Mouse (Mus musculus): ENCODE measurements at regions not wholly inside any gene's neighbourhood (a gene's known extent, or its start where the extent isn't known, plus 50 kb on each side); places are given as distances from the start of the nearest gene placed in this dataset.
"Not testable (repeated sequence)": the region's sequence is repeated elsewhere in the genome, so short reads cannot be mapped to it uniquely, and the experiment has no call there.

- peak; percentile 10 for DNase-seq (ENCODE audit: low spot score)
Observed at GRCm38 (mm10) chr5:129256136-129256535, 159.6 kb downstream of the Adgrd1 start.

GRCm38 (mm10) chr5:129257206-129257605 is 160.7 kb downstream of the Adgrd1 start:
- DNase-seq (ENCODE audit: low spot score) = no peak

- DNase-seq (ENCODE audit: low spot score) = no peak
Observed at GRCm38 (mm10) chr5:129260689-129261088, 164.1 kb downstream of the Adgrd1 start.

- no peak for DNase-seq (ENCODE audit: low spot score)
Observed at GRCm38 (mm10) chr5:129263118-129263517, 166.6 kb downstream of the Adgrd1 start.

- no peak for DNase-seq (ENCODE audit: low spot score)
Observed at GRCm38 (mm10) chr5:129264363-129264762, 167.8 kb downstream of the Adgrd1 start.

- DNase-seq (ENCODE audit: low spot score) = no peak
Observed at GRCm38 (mm10) chr5:129268456-129268855, 171.9 kb downstream of the Adgrd1 start.

- no peak for DNase-seq (ENCODE audit: low spot score)
Observed at GRCm38 (mm10) chr5:129270051-129270472, 173.5 kb downstream of the Adgrd1 start.

GRCm38 (mm10) chr5:129281406-129281805 is 184.9 kb downstream of the Adgrd1 start:
- DNase-seq (ENCODE audit: low spot score) = no peak

GRCm38 (mm10) chr5:129282133-129282532 is 185.6 kb downstream of the Adgrd1 start:
- peak; percentile 16 for DNase-seq (ENCODE audit: low spot score)

- DNase-seq (ENCODE audit: low spot score) = no peak
Observed at GRCm38 (mm10) chr5:129282826-129283225, 186.3 kb downstream of the Adgrd1 start.

- DNase-seq (ENCODE audit: low spot score) = peak; percentile 72
Observed at GRCm38 (mm10) chr5:129287481-129287880, 190.9 kb downstream of the Adgrd1 start.

- DNase-seq (ENCODE audit: low spot score) = not testable (repeated sequence)
Observed at GRCm38 (mm10) chr5:129292821-129293220, 196.3 kb downstream of the Adgrd1 start.

GRCm38 (mm10) chr5:129294861-129295542 is 198.5 kb downstream of the Adgrd1 start:
- DNase-seq (ENCODE audit: low spot score) = not testable (repeated sequence)

- peak; percentile 67 for DNase-seq (ENCODE audit: low spot score)
Observed at GRCm38 (mm10) chr5:129297657-129298349, 201.3 kb downstream of the Adgrd1 start.

GRCm38 (mm10) chr5:129298646-129299455 is 202.2 kb upstream of the Sfswap start:
- DNase-seq (ENCODE audit: low spot score) = peak; percentile 34

- DNase-seq (ENCODE audit: low spot score) = no peak
Observed at GRCm38 (mm10) chr5:129299456-129299765, 201.6 kb upstream of the Sfswap start.

- no peak for DNase-seq (ENCODE audit: low spot score)
Observed at GRCm38 (mm10) chr5:129300423-129300822, 200.6 kb upstream of the Sfswap start.

- DNase-seq (ENCODE audit: low spot score) = no peak
Observed at GRCm38 (mm10) chr5:129315626-129316025, 185.4 kb upstream of the Sfswap start.

GRCm38 (mm10) chr5:129331094-129331523 is 169.9 kb upstream of the Sfswap start:
- peak; percentile 76 for DNase-seq (ENCODE audit: low spot score)

GRCm38 (mm10) chr5:129332014-129332413 is 169.0 kb upstream of the Sfswap start:
- DNase-seq (ENCODE audit: low spot score) = no peak

- no peak for DNase-seq (ENCODE audit: low spot score)
Observed at GRCm38 (mm10) chr5:129338511-129338910, 162.5 kb upstream of the Sfswap start.

- DNase-seq (ENCODE audit: low spot score) = no peak
Observed at GRCm38 (mm10) chr5:129344038-129344437, 157.0 kb upstream of the Sfswap start.

- no peak for DNase-seq (ENCODE audit: low spot score)
Observed at GRCm38 (mm10) chr5:129350024-129350423, 151.0 kb upstream of the Sfswap start.

Measured in retina, embryonic 14.5 days (tissue).